Mouse (Mus musculus): ENCODE data around the gene Hist1h2ag. TPM values are rescaled to one million over a fixed set of nuclear protein-coding genes. Genes with fewer than 3 reads are reported as not detected.
"Not testable (repeated sequence)": the region's sequence is repeated elsewhere in the genome, so short reads cannot be mapped to it uniquely, and the experiment has no call there.

Gene Hist1h2ag
- total RNA-seq (2014; rRNA removed) (193 and 206 TPM in 2 replicates), polyA plus RNA-seq (2015; fragmentation: Nextera tagmentation; extraction: Ambion mirVana) (4.8 and 8.3 TPM in 2 replicates)

DNA sequence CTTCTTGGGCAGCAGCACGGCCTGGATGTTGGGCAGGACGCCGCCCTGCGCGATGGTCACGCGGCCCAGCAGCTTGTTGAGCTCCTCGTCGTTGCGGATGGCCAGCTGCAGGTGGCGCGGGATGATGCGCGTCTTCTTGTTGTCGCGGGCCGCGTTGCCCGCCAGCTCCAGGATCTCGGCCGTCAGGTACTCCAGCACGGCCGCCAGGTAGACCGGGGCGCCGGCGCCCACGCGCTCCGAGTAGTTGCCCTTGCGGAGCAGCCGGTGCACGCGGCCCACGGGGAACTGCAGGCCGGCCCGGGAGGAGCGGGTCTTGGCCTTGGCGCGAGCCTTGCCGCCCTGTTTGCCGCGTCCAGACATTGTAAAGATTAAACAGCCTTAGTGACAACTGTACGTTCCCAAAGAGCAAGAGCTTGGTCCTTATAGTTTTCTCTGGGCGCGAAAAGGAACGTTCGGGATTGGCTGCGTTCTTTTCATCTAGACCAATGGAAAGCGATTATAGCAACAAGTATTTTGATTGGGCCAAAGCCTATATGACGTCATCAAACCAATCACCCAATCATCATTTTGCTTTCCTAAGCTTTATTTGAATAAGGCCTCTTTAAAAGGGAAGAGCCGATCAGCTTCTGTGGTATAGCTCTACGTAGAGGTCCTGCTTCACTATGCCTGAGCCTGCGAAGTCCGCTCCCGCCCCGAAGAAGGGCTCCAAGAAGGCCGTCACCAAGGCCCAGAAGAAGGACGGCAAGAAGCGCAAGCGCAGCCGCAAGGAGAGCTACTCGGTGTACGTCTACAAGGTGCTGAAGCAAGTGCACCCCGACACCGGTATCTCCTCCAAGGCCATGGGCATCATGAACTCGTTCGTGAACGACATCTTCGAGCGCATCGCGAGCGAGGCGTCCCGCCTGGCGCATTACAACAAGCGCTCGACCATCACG, at the start of gene Hist1h2ag, which contains the start of gene Hist1h2bj:
TSS of gene Hist1h2ag (minus strand) at position 377 of the 935 bp plus-strand sequence.
TSS of gene Hist1h2bj (plus strand) at position 647 of the 935 bp plus-strand sequence.
- Histone ChIP-seq H3K4me3 (ENCODE audit: low read depth, low read length) (peak within 1 kb of the TSS; percentile 35), H3K9ac (peak within 1 kb of the TSS; percentile 37), H3K4me2 (ENCODE audit: low read depth) (peak within 1 kb of the TSS; percentile 71), H3K27ac (ENCODE audit: low read depth, low read length) (peak within 1 kb of the TSS; percentile 47; the same call in 1 of the 2 replicates), H3K4me1 (ENCODE audit: insufficient read depth) (peaks cover 11% of the 10 kb centered on the region)
- WGBS, result under 1% methylated on average over 38 of the region's 80 CpGs
- H3K9me3 ChIP-seq (ENCODE audit: low read length); H3K36me3 ChIP-seq (ENCODE audit: insufficient read depth); H3K27me3 ChIP-seq (ENCODE audit: insufficient read depth, low read length): not testable (repeated sequence)
- ATAC-seq, result peak; percentile 90
- peak; percentile 98 for DNase-seq

GRCm38 (mm10) chr13:22084140-22084539, 41.4 kb upstream of the Hist1h2ag start, which contains the start of gene Vmn1r188:
Gene Vmn1r188, plus strand, starts transcription at chr13:22084440.
- 85% methylated on average over 1 of the region's 1 CpGs for WGBS
- H3K9me3 ChIP-seq (ENCODE audit: low read length); H3K4me3 ChIP-seq (ENCODE audit: low read depth, low read length); H3K27ac ChIP-seq (ENCODE audit: low read depth, low read length); ATAC-seq; H3K36me3 ChIP-seq (ENCODE audit: insufficient read depth); H3K9ac ChIP-seq; H3K4me2 ChIP-seq (ENCODE audit: low read depth); H3K4me1 ChIP-seq (ENCODE audit: insufficient read depth); DNase-seq; H3K27me3 ChIP-seq (ENCODE audit: insufficient read depth, low read length): not testable (repeated sequence)

DNA sequence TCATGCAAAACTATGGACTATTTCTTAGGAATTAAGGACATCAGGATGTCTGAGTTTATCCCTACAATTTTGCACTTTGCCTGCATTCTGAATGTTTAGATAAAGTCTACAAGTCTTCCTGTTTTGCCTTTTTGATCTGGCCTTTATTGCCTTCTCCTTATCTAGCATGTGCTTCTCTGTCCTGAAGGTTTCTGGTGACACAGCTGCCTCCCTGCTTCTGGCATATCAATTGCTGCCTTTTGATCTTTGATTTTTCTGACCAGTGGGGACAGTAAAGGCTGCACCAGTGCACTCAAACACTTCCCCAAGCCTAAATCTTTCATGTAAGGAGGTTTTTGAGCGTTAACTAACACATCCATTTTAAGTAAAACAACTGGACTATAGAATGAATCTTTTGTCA, 20.7 kb upstream of the Hist1h2ag start:
- Histone ChIP-seq H3K4me3 (ENCODE audit: low read depth, low read length) (no peak overlapping the region), H3K9me3 (ENCODE audit: low read length) (no peaks in the 10 kb centered on the region), H3K9ac (no peak overlapping the region), H3K36me3 (ENCODE audit: insufficient read depth) (no peaks in the 10 kb centered on the region), H3K4me2 (ENCODE audit: low read depth) (no peak overlapping the region), H3K27me3 (ENCODE audit: insufficient read depth, low read length) (no peaks in the 10 kb centered on the region), H3K4me1 (ENCODE audit: insufficient read depth) (no peaks in the 10 kb centered on the region), H3K27ac (ENCODE audit: low read depth, low read length) (no peak overlapping the region)
- no peak for ATAC-seq
- no peak for DNase-seq
- WGBS, result 69% methylated on average over 1 of the region's 1 CpGs
- TF ChIP-seq CTCF (IDR thresholded peaks at IDR 0.05; ENCODE audit: low read depth), result no peak

DNA sequence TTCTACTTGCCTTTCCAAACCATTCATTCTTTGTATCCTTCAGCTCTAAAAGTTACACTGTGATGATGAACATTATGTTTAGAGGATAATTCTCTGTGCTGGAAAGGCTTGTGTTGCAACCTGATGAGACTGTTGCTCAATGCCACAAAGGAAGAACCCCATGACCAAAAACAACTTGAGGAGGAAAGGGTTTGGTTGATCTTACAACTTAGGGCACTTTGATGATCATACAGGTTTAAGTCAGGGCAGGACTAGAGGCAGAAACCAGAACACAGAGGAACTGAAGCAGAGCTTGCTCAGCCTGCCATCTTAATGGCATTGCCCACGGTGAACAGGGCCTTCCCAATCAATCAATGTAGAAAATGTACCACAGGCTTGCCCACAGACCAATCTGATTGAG, 18.7 kb upstream of the Hist1h2ag start:
- WGBS, result 78% methylated on average over 1 of the region's 1 CpGs

GRCm38 (mm10) chr13:22053754-22054153, 11.0 kb upstream of the Hist1h2ag start:
- Histone ChIP-seq H3K27ac (ENCODE audit: low read depth, low read length) (no peak overlapping the region), H3K9ac (no peak overlapping the region), H3K36me3 (ENCODE audit: insufficient read depth) (no peaks in the 10 kb centered on the region), H3K27me3 (ENCODE audit: insufficient read depth, low read length) (no peaks in the 10 kb centered on the region), H3K9me3 (ENCODE audit: low read length) (no peaks in the 10 kb centered on the region), H3K4me3 (ENCODE audit: low read depth, low read length) (no peak overlapping the region), H3K4me2 (ENCODE audit: low read depth) (no peak overlapping the region), H3K4me1 (ENCODE audit: insufficient read depth) (no peaks in the 10 kb centered on the region)
- no peak for DNase-seq
- WGBS, result 98% methylated on average over 1 of the region's 1 CpGs
- TF ChIP-seq CTCF (IDR thresholded peaks at IDR 0.05; ENCODE audit: low read depth), result no peak
- ATAC-seq, result no peak

More for the DNA sequence above, 18.7 kb upstream of the Hist1h2ag start:
- DNase-seq (no peak), ATAC-seq (no peak)
- Histone ChIP-seq H3K4me3 (ENCODE audit: low read depth, low read length) (no peak overlapping the region), H3K27me3 (ENCODE audit: insufficient read depth, low read length) (no peaks in the 10 kb centered on the region), H3K27ac (ENCODE audit: low read depth, low read length) (no peak overlapping the region), H3K4me2 (ENCODE audit: low read depth) (no peak overlapping the region), H3K36me3 (ENCODE audit: insufficient read depth) (no peaks in the 10 kb centered on the region), H3K9ac (no peak overlapping the region), H3K9me3 (ENCODE audit: low read length) (no peaks in the 10 kb centered on the region), H3K4me1 (ENCODE audit: insufficient read depth) (no peaks in the 10 kb centered on the region)
- TF ChIP-seq CTCF (IDR thresholded peaks at IDR 0.05; ENCODE audit: low read depth), result no peak

DNA sequence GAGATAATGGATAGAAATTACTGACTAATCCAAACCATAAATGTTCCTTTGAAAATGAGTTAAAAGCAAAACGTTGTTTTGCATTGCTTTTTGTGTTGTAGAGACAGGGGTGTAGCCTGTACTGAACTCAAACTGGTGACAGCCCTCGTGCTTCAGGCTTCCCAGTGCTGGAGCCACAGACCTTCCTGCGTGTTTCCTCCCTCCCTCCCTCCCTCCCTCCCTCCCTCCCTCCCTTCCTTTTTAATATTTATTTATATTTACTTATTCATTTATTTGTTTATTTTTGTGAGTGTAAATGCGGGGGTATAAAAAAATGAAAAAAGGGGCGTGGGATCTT, 8.7 kb upstream of the Hist1h2ag start:
- H3K27me3 ChIP-seq (ENCODE audit: insufficient read depth, low read length), result no peaks in the 10 kb centered on the region
- H3K9me3 ChIP-seq (ENCODE audit: low read length), result no peaks in the 10 kb centered on the region
- no peaks in the 10 kb centered on the region for H3K4me1 ChIP-seq (ENCODE audit: insufficient read depth)
- peak overlapping the region; percentile 58 for H3K4me3 ChIP-seq (ENCODE audit: low read depth, low read length)
- no peak for TF ChIP-seq CTCF (IDR thresholded peaks at IDR 0.05; ENCODE audit: low read depth)
- no peak for DNase-seq
- peak overlapping the region; percentile 72 for H3K9ac ChIP-seq
- H3K36me3 ChIP-seq (ENCODE audit: insufficient read depth), result no peaks in the 10 kb centered on the region
- H3K4me2 ChIP-seq (ENCODE audit: low read depth), result peak overlapping the region; percentile 54
- 11% methylated on average over 5 of the region's 5 CpGs for WGBS
- peak overlapping the region; percentile 89 for H3K27ac ChIP-seq (ENCODE audit: low read depth, low read length)
- peak; percentile 28 for ATAC-seq

All from forebrain, postnatal 0 days (tissue).